Mouse (Mus musculus) mouse trophoblast stem cell (cell line): ENCODE results near the gene Spata13.

ENCODE experiments used
- in situ Hi-C, 2 experiments: fragments of 300-500 bp; cut with MseI, MboI; formaldehyde crosslinking; loops; 2 replicates in 1 of 2; 3 replicates in 1 of 2; pipeline ENCODE4 v1.15.1; 2025

Gene Spata13

DNA sequence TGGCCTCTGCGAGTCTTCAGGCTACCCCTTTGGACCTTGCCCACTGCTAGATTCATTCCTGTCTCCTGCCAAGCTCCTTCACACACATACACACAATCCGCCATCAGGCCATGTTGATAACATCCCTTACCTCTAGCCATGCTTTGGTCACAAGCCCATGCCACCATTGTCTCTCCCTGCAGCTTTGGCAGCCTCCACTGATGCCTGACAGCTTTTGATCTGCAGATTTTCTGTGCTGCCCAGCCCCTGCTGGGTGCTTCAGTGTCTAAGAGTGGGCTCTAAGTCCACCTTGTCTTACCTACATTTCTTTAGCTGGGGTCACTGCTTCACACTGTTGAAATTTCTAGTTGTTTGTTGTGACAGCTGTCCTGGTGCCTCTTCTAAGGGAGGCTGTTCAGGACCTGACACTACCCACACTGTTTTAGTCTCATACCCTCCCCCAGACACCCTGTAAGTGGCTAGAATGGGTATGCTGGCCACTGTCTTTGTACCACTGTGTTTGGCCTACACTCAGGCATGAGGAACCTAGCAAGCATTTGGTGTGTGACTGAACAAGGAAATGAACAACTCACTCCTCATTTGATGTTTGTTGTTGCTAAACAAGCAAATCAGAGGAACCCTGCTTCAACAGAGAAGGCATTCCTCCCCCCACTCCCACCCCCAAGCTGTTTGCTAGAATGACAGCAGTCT, 43.0 kb downstream of the Spata13 start:
- in situ Hi-C loops = no loop called here

DNA sequence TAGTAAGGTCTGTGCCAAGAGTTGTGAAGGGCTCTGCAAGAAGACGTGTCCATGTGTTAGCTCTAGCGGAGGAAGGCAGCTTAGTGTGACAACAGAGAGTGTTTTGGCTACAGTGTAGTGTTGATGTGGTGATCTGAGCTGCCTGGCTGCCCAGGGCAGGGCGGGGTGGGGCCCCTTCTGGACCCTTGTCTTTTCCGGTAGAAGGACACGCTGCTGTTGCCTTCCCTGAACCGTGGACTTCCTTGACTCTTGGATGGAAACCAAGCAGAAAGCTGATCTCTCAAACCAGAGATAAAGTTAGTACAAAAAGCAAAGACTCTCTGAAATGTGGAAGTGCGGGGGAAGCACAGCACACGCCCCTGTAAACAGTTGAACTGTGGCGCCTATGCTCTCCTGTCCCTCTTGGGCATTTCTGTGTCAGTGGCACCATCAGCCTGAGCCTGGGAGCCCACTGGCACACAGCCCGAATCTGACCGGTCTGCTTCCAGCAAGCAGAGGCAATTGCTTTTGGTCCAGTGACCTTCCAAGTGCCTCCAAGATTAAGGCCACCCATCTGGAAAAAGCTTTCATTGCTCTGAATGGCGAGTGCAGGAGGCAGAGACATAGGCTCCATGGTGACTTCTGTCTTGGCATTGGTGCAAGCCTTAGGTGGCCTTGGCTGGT, 48.7 kb downstream of the Spata13 start:
- in situ Hi-C loops = no loop called here

DNA sequence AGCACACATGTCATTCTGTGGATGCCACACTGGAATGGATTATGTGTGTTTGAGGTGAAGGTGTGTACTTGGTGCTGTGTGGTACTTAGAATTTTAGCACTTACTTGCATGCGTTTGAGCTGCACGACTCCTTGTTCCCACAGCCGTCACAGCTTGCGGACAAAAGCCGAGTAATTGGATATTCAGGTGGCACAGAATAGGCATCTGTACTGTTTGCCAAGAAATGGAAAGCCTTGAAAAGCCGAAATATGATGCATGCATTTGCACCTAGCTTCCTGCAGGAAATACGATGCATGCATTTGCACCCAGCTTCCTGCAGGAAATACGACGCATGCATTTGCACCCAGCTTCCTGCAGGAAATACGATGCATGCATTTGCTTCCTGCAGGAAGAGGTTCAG, 50.2 kb downstream of the Spata13 start:
- in situ Hi-C loops = no loop called here

DNA sequence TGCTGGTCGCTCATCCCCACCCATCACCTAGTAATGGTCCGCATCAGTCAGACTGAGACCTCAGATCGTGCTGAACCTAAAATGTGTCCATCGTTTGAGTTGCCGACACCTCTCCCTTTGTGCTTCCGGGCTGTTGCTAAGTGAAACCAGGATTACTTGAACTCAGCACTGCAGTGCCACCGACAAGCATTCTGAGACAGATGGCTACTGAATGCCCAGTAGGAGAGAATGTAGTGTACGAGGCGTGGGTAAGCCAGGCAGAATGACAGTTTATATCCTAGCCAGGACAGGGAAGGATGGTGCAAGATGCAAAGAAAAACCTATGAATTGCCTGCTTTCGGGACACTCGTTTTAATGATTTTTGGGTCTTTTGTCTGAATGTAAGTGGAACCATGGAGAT, 52.9 kb downstream of the Spata13 start:
- in situ Hi-C loops = no loop called here

DNA sequence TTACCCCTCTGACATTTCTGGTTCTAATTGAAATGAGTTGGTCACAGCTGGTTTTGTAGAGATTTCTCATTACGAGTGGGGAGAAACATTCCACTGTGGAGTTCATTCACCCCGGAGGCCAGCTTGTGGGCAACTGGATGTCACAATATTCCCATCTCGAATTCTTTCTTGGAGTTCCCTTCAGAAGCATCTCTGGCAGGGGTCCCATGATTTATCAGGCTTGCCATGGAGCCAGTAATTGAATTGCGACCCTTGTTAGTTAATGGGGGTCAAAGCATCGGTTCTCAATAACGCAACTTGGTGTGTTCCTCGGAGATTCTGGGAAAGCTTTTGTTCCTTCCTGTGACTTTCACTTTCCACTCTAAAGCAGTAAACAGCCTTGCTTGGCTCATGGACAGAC, 53.4 kb downstream of the Spata13 start:
- in situ Hi-C loops = no loop called here

DNA sequence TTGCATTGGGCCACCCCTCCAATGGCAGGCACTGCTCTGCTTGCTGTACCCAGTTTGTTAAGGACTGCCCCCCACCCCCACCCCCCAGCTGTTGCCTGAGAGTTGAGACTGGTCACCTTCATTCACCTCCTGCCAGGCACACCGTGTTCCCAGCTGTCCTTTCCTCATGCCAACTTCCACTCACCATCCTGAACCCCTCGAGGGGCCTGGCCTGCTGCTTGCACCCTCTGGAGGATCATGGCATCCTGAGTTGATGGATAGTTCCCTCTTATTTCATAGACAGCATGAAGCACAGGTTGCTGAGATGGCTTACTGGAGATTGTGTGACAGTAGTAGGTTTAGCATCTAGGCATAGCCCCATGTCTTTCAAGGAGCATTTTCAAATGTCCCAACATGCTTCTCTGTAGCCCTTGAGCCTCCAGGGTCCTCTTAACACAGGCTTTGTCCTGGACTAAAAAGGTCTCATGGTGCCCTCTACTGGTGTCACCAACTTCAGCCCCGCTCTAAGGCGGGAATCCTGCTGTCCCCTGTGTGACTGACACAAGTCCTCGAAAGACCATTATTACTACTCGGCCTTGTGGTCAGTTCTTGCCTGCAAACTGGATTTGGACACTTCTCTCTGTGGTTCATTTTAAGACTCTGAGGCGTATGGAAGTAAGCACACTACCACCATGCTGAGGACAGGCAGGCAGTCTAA, 54.9 kb downstream of the Spata13 start:
- in situ Hi-C loops = no loop called here

DNA sequence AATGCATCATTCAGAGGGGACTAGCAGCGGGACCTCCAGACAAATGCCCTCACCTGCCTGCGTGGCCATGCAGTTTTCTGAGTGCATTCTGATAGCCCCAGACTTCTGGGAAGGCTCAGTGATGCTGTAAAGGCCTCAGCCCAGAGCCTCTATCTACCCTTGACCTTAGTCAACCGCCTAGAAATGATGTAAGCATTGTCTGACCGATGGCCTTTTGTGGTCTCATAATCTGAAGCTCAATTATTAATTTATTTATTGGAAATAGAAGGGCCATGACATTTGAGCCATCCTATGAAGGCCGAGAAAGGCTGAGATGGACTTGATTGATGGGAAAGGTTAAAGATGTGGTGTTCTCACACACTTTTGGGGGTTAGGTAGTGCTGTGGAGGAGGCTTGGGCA, 56.0 kb downstream of the Spata13 start:
- in situ Hi-C loops = loop anchor here (5.0 kb wide), 1 partner anchor 167 kb away; no protein-coding TSS in a partner anchor

DNA sequence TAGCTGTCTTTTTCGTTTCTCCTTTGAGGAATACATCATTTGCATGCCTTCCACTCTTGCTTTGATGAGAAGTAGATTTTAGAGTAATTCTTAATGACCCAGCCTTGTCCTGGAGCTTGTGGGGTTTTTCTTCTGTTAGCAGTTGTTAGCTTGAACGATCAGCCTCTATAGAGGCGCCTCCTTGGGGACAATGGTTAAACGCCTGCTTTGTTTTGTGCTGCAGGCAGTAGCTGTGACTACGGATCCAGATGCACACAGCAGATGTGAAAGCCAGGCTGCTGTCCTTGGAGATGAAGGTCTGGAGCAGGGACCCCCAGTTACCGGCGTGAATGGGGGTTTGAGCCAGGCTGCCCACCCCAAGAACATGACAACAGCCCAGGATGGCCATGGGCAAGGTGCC, 56.8 kb downstream of the Spata13 start:
- in situ Hi-C loops = loop anchor here (5.0 kb wide), 1 partner anchor 168 kb away; no protein-coding TSS in a partner anchor

DNA sequence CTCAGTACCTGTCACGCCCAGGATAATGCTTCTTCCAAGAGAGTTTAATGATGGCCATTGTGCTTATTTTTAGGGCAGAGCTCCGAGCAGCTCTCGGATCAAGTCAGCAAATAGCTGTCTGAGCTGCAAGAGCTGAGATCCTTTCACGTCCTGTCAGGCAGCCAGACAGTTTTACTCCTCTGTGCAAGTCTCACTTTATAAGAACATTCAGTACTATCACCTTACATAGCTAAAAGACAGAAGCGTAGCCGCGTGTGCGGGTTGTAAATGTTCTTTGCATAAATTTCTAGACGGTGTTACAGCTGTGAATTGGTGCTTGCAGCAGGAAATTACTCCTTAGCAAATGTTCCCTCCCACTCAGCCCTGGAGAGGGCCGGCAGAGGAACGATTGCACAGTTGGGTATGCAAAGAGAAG, 59.3 kb downstream of the Spata13 start:
- in situ Hi-C loops = loop anchor here (5.0 kb wide), 1 partner anchor 171 kb away; no protein-coding TSS in a partner anchor

DNA sequence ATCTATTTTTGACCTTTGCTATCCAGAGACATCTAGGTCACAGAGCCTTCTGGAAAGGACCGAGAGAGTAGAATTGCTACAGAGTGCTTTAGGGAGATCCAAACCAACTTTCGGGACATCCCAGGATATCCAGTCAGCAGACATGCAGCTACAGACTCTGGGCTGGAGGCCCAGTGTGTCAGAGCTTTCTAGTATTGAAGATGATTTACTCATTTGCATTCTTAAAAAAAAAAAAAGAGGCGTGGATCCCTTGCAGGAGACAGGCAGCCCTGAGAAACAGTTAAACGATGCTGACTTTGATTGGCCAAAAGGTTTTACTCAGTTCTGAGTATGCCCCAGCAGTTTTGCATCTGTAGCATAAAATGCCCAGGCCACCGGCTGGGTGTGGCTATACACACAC, 59.9 kb downstream of the Spata13 start:
- in situ Hi-C loops = loop anchor here (5.0 kb wide), 1 partner anchor 171 kb away; no protein-coding TSS in a partner anchor

DNA sequence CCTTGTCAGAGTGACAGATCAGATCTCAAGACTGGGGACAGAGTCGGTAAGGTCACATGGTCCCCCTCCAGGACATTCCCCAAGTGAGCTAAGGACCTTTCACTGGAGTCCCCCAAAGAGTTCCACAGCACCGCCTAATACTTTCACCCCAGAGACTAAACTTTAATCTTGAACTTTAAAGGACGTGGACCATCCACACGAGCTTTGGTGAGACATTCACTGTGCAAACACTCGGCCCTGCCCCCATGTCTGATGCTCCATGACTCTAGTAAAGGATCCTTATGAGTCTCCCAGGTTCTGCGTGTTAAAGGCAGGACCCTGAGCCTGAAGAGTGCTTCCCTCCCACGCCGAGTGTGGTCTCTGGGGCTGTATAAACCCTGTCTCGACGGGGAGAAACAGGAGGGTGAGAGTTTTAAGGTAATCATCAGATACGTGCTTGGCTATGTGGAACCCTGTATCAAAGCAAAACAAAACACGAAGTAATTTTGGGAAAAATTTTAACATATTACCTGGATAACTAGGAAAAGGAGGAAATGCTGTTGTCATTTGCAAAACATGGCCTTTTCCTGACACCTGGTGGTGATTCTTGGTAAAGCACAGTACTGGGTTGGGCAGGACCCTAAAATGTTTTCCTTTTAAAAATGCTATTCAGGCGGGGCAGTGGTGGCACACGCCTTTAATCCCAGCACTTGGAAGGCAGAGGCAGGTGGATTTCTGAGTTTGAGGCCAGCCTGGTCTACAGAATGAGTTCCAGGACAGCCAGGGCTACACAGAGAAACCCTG, 60.6 kb downstream of the Spata13 start:
- in situ Hi-C loops = loop anchor here (5.0 kb wide), 1 partner anchor 172 kb away; no protein-coding TSS in a partner anchor

DNA sequence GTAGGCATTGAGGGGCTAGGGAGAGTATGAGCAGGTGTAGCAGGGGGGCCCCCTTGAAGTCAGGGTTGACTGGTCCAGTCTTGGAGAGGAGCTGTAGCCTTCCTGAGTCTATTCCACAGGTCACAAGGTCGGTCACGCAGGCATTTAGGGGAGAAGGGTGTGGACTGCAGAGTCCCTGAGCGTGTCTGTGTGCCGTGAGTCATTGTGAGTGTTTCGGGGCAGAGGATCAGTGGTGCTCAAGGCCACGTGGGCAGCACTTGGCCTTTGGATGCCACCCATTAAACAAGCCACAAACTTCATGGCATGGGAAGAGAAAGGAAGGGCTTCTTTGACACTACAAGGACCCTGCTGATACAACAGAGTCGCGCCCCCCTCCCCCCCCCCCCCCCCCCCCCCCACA, 63.5 kb downstream of the Spata13 start:
- in situ Hi-C loops = no loop called here

DNA sequence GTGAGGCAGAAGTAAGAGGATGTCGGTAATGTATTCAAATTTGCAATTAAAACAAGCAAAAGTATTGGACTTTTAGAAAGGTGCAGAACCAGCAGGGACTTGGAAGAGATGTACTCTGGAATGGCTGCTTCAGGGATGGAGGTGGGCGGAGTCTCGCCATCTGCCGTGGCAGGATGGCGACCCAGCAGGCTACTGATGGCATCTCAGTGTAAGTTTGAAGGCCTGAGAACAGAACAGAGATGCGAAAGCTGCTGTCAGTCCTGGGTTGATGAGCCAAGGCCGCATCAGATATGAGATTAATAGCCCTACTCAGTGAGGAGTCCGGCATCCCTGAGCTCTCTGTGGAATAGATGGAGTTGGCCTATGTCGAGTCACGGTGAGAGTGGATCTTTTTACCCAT, 65.2 kb downstream of the Spata13 start:
- in situ Hi-C loops = no loop called here

DNA sequence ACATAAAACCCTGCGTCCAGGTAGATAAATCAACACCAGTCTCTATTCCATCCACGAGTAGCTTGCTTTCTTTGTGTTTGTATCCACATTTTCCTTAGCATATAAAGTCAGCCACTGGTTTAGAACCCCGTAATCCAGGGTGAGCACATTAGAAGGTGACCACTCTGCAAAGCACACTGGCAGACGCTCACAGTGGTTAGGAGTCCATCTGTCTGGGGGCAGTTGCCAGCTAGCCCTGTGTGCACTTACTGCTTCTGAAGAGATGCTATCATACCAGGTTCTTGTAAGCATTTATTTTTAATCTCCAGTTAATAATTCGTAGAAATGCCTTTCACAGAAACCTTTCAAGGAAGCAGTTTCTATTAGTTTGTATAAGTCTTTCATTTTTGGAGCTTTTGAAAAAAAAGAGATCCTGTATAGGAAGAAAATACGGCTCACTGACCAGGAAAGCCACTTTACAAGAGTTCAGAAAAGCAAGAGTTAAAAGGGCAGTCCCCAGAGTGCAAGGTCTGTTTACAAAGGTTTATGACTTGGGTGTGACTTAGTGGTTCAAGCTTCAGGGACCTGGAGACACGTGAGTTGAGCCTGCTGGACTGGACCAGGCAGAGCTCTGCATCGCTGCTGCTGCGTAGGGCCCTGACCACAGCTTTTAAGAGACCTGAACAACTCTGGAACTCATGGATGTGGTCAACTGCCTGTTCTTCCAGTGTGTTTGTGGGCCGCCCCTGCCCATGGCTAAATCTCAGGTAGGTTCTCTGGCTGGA, 68.8 kb downstream of the Spata13 start:
- in situ Hi-C loops = no loop called here

DNA sequence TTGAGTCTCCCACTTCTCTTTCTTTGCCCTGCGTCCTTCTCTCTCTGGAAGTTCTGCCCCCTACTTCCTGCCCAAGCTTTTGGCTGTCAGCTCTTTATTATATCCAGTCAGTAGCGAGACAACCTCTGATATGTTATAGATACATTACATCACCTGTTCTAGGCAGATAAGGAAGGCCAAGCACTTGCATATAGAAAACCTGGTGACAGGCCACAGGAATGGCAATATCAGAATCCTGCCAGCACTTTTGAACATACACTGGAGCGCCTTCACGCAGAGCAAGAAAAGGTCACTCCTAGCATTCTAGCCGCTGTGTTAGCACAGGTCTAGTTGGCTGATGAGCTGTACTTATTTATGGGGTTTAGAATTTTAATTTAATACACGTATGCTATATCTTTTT, 70.7 kb downstream of the Spata13 start:
- in situ Hi-C loops = no loop called here

DNA sequence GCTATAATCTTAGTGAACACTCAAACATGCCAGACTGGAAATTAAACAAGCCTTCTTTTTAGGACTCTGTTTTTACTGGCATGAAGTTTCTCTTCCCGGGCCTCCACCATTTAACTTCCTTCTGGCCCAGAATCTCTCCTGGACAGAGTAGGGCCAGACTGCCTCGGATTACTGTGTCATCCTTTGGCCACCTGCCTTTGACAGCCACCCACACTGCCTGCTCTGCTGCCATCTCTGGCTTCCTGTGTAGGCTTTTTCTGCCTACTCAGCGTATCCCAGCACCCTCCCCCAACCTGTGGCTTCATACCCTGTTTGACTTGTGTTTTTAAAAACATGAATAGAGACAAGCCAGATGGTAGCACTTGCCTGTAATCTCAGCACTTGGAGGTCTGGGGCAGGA, 71.2 kb downstream of the Spata13 start:
- in situ Hi-C loops = no loop called here

DNA sequence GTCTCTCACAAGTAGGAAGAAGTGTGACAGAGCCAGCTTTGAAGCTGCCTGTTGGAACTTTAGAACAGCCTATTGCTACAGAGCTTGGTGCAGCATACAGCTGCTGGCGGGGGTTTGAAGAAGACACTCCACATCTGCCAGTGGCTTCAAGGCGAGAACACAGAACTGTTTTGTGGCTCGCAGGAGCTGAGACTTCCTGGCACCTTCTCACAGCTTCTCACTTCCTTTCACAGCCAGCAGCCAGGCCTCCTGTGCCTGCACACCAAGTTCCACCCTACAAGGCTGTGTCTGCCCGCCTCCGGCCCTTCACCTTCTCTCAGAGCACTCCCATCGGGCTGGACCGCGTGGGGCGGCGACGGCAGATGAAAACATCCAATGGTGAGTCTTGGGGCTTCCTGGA, 75.4 kb downstream of the Spata13 start:
- in situ Hi-C loops = no loop called here

DNA sequence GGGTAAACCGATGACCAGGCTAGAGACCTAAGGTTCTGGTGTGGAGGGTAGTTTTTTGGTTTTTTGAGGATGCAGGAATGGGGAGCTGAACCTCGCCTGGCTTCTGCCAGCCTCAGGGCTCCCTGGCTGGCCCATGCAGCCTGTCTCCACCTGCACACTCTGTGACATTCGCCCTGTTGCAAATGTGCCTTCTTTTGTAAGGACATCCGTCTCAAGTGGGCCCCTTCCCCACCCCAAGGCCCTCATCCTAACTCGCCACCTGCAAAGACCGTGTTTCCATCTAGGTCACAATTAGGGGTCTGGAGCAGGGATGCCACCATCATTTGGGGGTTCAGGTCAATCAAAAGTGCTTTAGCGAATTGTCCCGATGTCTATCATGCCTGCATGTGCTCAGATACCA, 75.9 kb downstream of the Spata13 start:
- in situ Hi-C loops = no loop called here

DNA sequence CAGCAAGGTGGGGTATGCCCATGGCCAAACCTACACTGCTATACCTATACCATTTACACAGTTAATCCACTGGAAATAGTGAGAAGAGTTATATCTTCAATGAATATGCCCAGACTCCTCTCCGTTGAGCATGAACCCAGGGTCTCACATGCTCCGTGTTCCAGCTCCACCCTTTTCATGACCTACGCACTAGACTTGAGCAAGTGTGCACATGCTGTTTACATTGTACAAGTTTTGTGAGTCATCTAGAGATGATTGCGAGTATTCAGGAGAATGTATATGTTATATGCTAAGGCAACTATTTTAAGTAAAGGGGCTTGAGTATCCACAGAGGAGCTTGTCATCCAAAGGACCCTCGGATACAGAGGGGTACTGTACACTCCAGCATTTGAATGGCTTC, 77.4 kb downstream of the Spata13 start:
- in situ Hi-C loops = no loop called here

DNA sequence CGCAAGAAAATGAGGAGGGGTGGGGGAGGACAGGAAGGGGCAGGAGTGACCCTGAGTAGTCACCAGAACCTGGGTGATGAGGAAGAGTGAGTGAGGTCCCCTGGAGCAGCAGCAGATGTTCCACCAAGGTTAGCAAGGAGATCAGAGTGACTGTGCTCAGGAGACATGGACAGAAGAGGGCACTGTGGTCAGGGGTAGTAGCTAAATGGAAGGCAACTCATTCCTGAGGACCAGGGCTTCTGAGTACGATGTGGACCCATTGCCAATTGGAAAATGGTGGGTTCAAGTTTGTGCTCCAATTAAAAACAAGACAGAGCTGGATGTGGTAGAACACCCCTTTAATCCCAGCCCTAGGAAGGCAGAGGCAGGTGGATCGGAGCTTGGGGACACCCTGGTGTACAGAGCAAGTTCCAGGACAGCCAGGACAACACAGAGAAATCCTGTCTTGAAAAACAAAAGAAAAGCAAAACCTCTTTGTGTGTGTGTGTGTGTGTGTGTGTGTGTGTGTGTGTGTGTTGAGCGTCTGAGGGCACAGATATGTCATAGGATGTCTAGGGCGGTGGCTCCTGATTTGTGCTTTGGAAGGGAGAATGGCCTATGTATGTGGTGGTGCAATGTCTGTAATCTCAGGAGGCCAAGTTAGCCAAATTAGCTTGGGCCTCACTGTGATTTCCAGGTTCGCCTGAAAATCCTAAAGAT, 77.9 kb downstream of the Spata13 start:
- in situ Hi-C loops = no loop called here
